Mouse (Mus musculus) limb, embryonic 15.5 days (tissue): ENCODE measurements around the gene Cfap58. TPM values are rescaled to one million over a fixed set of nuclear protein-coding genes. Genes with fewer than 3 reads are reported as not detected.
A peak's percentile ranks its signal among the peaks of the same experiment; 100 is the strongest.

Source experiments
- ATAC-seq: fragments of 200-750 bp; cut with Nextera tagmentation; 2 replicates; pipeline ENCODE4 v1.8.0; 2017; ENCODE audit warnings: low read depth, moderate TSS enrichment; ENCODE audit not compliant: insufficient number of reproducible peaks, low FRiP score, low TSS enrichment
- H3K27ac ChIP-seq: fragments of 300-500 bp; sonication (generic); 2 replicates; pipeline ENCODE4 v1.5.1; 2015; ENCODE audit warnings: moderate library complexity, mild to moderate bottlenecking, inconsistent platforms
- H3K27me3 ChIP-seq: fragments of 300-500 bp; sonication (generic); 2 replicates; pipeline ENCODE4 v1.6.1; 2015; ENCODE audit warnings: inconsistent platforms
- H3K36me3 ChIP-seq: fragments of 300-500 bp; sonication (generic); 2 replicates; pipeline ENCODE4 v1.6.1; 2015; ENCODE audit warnings: inconsistent platforms
- H3K4me1 ChIP-seq: fragments of 300-500 bp; sonication (generic); 2 replicates; pipeline ENCODE4 v1.6.1; 2015; ENCODE audit warnings: inconsistent platforms
- H3K4me2 ChIP-seq: fragments of 300-500 bp; sonication (generic); 2 replicates; pipeline ENCODE4 v1.6.1; 2015; ENCODE audit warnings: mild to moderate bottlenecking, inconsistent platforms
- H3K4me3 ChIP-seq: fragments of 300-500 bp; sonication (generic); 2 replicates; pipeline ENCODE4 v1.5.1; 2015; ENCODE audit warnings: mild to moderate bottlenecking, inconsistent platforms
- H3K9ac ChIP-seq: fragments of 300-500 bp; sonication (generic); 2 replicates; pipeline ENCODE4 v1.6.1; 2015; ENCODE audit warnings: inconsistent platforms
- H3K9me3 ChIP-seq: fragments of 300-500 bp; sonication (generic); 2 replicates; pipeline ENCODE4 v1.6.1; 2016; ENCODE audit warnings: inconsistent platforms
- WGBS: fragments of 180-500 bp; shearing (Covaris S2); methylation state at CpG from one replicate; pipeline ENCODE4 v1.1.7; 2015; 5-methylcytosine and 5-hydroxymethylcytosine counted together
- polyA plus RNA-seq: library from polyadenylated mRNA; unstranded; fragments of >200 nt; fragmentation: Nextera tagmentation; extraction: Ambion mirVana; gene quantifications from 2 replicates; pipeline ENCODE4 v1.2.1, GENCODE M21; 2015

Gene Cfap58
- polyA plus RNA-seq, 1 experiment from 2014 or later, result not detected

DNA sequence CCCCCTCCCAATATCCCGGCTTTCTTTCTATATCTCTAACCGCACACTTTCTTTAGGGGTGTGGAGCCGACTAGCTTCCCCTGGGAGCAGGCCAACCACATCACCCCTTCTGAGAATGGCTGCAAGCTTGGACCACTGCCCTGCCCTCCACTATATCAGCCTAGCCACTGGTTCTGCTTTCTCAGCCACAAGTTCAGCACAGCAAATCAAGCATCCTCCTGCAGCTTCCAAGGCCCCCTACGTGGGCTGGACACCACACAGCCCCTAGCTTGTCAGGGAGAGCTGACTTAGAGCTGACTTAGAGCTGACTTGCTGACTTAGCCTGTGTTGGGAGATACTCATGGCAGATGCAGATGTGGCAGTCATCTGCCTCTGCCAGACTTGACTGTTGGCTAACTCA is 32.4 kb upstream of the Cfap58 start:
- no peak overlapping the region for H3K27ac ChIP-seq
- H3K27me3 ChIP-seq, result no peaks in the 10 kb centered on the region
- H3K36me3 ChIP-seq, result no peaks in the 10 kb centered on the region
- no peak overlapping the region for H3K4me2 ChIP-seq
- no peak for ATAC-seq
- no peaks in the 10 kb centered on the region for H3K9me3 ChIP-seq
- H3K4me3 ChIP-seq, result no peak overlapping the region
- no peak overlapping the region for H3K9ac ChIP-seq
- peaks cover 55% of the 10 kb centered on the region for H3K4me1 ChIP-seq
- WGBS, result 79% methylated on average over 4 of the region's 4 CpGs

GRCm38 (mm10) chr19:47905603-47906002 is 31.9 kb upstream of the Cfap58 start:
- ATAC-seq, result no peak
- 86% methylated on average over 5 of the region's 5 CpGs for WGBS
- H3K9me3 ChIP-seq, result no peaks in the 10 kb centered on the region
- H3K27ac ChIP-seq, result no peak overlapping the region
- no peaks in the 10 kb centered on the region for H3K27me3 ChIP-seq
- no peak overlapping the region for H3K4me3 ChIP-seq
- peaks cover 60% of the 10 kb centered on the region for H3K4me1 ChIP-seq
- H3K9ac ChIP-seq, result no peak overlapping the region
- H3K36me3 ChIP-seq, result peaks cover under 1% of the 10 kb centered on the region; the same call in 1 of the 2 replicates
- H3K4me2 ChIP-seq, result no peak overlapping the region

DNA sequence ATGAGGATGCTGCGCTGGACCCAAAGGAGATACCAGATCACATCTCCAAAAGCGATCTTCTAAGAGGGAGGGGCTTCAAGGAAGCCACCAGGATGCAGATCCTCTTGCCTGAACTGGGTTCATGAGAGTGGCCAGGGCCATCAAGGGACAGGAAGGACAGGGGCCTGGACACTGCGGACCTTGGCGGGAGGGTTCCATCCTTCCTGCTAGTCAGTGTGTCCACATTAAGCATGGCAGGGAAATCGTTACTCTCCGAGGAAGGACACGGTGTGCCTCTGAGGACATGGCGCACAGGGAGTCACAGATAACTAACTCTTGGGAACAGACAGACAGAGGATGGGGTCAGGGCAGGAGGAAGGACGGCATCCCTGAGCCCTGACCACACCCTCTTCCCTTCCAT is 29.9 kb upstream of the Cfap58 start:
- no peaks in the 10 kb centered on the region for H3K27me3 ChIP-seq
- H3K9ac ChIP-seq, result no peak overlapping the region
- H3K27ac ChIP-seq, result no peak overlapping the region
- H3K36me3 ChIP-seq, result peaks cover 12% of the 10 kb centered on the region; the same call in 1 of the 2 replicates
- no peak overlapping the region for H3K4me2 ChIP-seq
- peaks cover 49% of the 10 kb centered on the region for H3K4me1 ChIP-seq
- no peak overlapping the region for H3K4me3 ChIP-seq
- 92% methylated on average over 9 of the region's 9 CpGs for WGBS
- no peaks in the 10 kb centered on the region for H3K9me3 ChIP-seq
- ATAC-seq, result no peak

DNA sequence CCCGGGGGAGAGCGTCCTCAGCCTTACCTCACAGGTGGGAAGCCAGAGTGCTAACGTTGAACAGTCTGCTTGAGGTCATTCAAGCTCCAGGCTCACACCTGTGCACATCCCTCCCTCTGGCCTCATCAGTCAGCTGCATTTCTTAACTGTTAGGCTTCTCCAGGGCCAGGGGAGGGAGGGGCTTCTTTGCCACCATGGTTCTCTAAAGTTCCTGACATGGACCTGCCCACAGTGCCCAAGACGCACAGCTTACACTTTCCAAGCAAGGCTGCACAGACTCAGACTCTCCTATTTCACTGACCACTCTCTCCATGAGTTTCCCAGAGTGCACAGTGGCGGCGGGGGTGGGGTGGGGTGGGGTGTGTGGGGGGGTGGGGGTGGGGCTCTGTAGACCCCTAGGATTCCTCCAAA is 28.5 kb upstream of the Cfap58 start:
- H3K9me3 ChIP-seq, result no peaks in the 10 kb centered on the region
- peak; percentile 49; the same call in 1 of the 2 replicates for ATAC-seq
- H3K9ac ChIP-seq, result no peak overlapping the region
- H3K4me2 ChIP-seq, result peak overlapping the region; percentile 42; the same call in 1 of the 2 replicates
- peaks cover 12% of the 10 kb centered on the region; the same call in 1 of the 2 replicates for H3K36me3 ChIP-seq
- H3K4me3 ChIP-seq, result 0 out of 2 replicates have a peak overlapping the region, but pooled peaks have one; percentile 30
- 12% methylated on average over 6 of the region's 6 CpGs for WGBS
- peak overlapping the region; percentile 80 for H3K27ac ChIP-seq
- H3K4me1 ChIP-seq, result peaks cover 36% of the 10 kb centered on the region
- no peaks in the 10 kb centered on the region for H3K27me3 ChIP-seq

- H3K27ac ChIP-seq, result peak overlapping the region; percentile 80; the same call in 1 of the 2 replicates
- peak; percentile 16; the same call in 1 of the 2 replicates for ATAC-seq
- peak overlapping the region; percentile 42 for H3K4me2 ChIP-seq
- peaks cover 12% of the 10 kb centered on the region; the same call in 1 of the 2 replicates for H3K36me3 ChIP-seq
- peaks cover 35% of the 10 kb centered on the region for H3K4me1 ChIP-seq
- H3K9ac ChIP-seq, result peak overlapping the region; percentile 28; the same call in 1 of the 2 replicates
- WGBS, result 6% methylated on average over 9 of the region's 10 CpGs
- H3K27me3 ChIP-seq, result no peaks in the 10 kb centered on the region
- H3K9me3 ChIP-seq, result no peaks in the 10 kb centered on the region
- H3K4me3 ChIP-seq, result peak overlapping the region; percentile 30
Measured at GRCm38 (mm10) chr19:47909387-47910116, 27.9 kb upstream of the Cfap58 start.

GRCm38 (mm10) chr19:47910117-47910618 is 27.3 kb upstream of the Cfap58 start:
- Histone ChIP-seq H3K36me3 (peaks cover 12% of the 10 kb centered on the region; the same call in 1 of the 2 replicates), H3K4me2 (peak overlapping the region; percentile 42; the same call in 1 of the 2 replicates), H3K4me1 (peaks cover 32% of the 10 kb centered on the region), H3K27me3 (no peaks in the 10 kb centered on the region), H3K9ac (no peak overlapping the region), H3K4me3 (no peak overlapping the region), H3K27ac (no peak overlapping the region; the same call in 1 of the 2 replicates), H3K9me3 (no peaks in the 10 kb centered on the region)
- no peak for ATAC-seq
- 43% methylated on average over 3 of the region's 4 CpGs for WGBS

DNA sequence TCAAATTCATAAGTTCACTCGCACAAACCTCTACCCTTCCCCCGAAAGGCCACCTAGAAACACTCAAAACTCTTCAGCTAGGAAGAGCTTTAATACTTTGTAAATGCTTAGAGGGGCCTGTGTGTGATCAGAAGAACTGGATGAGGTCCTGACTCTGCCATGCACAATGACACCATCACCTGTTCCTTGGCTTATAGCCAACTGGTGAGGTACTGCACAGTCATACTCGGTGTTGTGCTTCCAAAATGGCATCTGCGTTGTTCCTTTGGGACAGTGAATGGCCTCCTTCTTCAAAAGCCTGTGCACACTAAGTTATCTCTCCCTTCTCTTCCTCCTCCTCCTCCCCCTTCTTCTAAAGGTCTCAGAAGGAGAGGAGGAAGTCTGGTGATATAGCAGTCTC is 26.7 kb upstream of the Cfap58 start:
- Histone ChIP-seq H3K9ac (no peak overlapping the region), H3K27ac (no peak overlapping the region), H3K36me3 (peaks cover 12% of the 10 kb centered on the region; the same call in 1 of the 2 replicates), H3K27me3 (no peaks in the 10 kb centered on the region), H3K4me3 (no peak overlapping the region), H3K4me2 (no peak overlapping the region), H3K9me3 (no peaks in the 10 kb centered on the region), H3K4me1 (peaks cover 28% of the 10 kb centered on the region)
- 83% methylated on average over 4 of the region's 4 CpGs for WGBS
- no peak for ATAC-seq

GRCm38 (mm10) chr19:47913344-47913743 is 24.1 kb upstream of the Cfap58 start:
- H3K27me3 ChIP-seq, result no peaks in the 10 kb centered on the region
- H3K9me3 ChIP-seq, result no peaks in the 10 kb centered on the region
- no peak overlapping the region for H3K9ac ChIP-seq
- no peak overlapping the region for H3K27ac ChIP-seq
- H3K36me3 ChIP-seq, result peaks cover 12% of the 10 kb centered on the region; the same call in 1 of the 2 replicates
- 60% methylated on average over 7 of the region's 7 CpGs for WGBS
- H3K4me1 ChIP-seq, result peaks cover 50% of the 10 kb centered on the region
- H3K4me2 ChIP-seq, result no peak overlapping the region
- no peak overlapping the region for H3K4me3 ChIP-seq
- no peak for ATAC-seq

DNA sequence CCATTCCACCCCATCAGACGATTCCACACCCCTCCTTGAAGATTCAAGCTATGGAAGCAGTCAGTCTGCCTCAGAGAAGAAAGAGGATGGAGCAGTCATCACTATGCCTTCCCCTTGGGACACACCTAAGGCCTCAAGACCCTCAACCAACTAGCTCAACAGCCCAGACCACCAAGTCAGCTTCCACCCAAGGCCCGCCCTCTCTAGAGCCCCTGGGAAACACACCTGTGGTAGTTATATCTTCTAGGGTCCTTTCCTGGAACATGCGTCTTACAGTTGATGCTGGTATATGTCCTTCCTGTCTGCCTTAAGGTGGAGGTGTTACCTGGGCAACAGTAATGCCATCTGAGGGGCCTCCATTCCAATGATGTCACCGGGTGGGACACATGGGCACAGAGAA is 23.3 kb upstream of the Cfap58 start:
- Histone ChIP-seq H3K36me3 (peaks cover 12% of the 10 kb centered on the region; the same call in 1 of the 2 replicates), H3K4me2 (no peak overlapping the region), H3K27me3 (no peaks in the 10 kb centered on the region), H3K4me3 (no peak overlapping the region), H3K9ac (no peak overlapping the region), H3K4me1 (peaks cover 43% of the 10 kb centered on the region), H3K9me3 (no peaks in the 10 kb centered on the region), H3K27ac (no peak overlapping the region)
- ATAC-seq, result no peak
- WGBS, result 92% methylated on average over 4 of the region's 4 CpGs

GRCm38 (mm10) chr19:47915251-47915650 is 22.2 kb upstream of the Cfap58 start:
- WGBS, result 78% methylated on average over 4 of the region's 4 CpGs
- Histone ChIP-seq H3K9ac (no peak overlapping the region), H3K4me2 (no peak overlapping the region), H3K9me3 (no peaks in the 10 kb centered on the region), H3K27me3 (no peaks in the 10 kb centered on the region), H3K36me3 (peaks cover 12% of the 10 kb centered on the region; the same call in 1 of the 2 replicates), H3K4me1 (peaks cover 39% of the 10 kb centered on the region), H3K27ac (no peak overlapping the region), H3K4me3 (no peak overlapping the region)
- ATAC-seq, result no peak

DNA sequence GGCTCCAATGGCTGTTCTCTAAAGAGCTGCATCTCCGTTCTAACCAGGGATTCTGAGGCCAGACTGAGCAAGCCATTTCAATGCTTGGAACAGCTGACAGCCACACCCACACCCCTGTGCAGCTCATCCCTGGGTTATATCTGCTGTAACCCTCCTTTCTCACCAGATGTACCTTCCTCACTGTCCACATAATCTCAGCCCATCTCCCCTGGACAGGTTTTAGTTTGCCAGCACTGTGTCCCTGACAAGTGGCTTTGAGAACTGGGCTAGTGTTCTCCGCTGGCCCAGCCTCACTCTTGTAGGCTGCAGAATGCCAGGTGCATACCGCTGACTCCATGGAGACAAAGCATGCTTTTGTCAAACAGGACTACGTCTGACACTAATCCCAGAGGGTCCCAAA is 20.1 kb upstream of the Cfap58 start:
- Histone ChIP-seq H3K9me3 (no peaks in the 10 kb centered on the region), H3K27me3 (no peaks in the 10 kb centered on the region), H3K4me1 (peaks cover 30% of the 10 kb centered on the region), H3K4me3 (peak overlapping the region; percentile 70), H3K27ac (no peak overlapping the region), H3K9ac (no peak overlapping the region), H3K4me2 (peak overlapping the region; percentile 68), H3K36me3 (no peaks in the 10 kb centered on the region)
- ATAC-seq, result no peak
- WGBS, result 21% methylated on average over 4 of the region's 4 CpGs

GRCm38 (mm10) chr19:47918016-47918415 is 19.5 kb upstream of the Cfap58 start:
- ATAC-seq, result no peak
- Histone ChIP-seq H3K9me3 (no peaks in the 10 kb centered on the region), H3K36me3 (no peaks in the 10 kb centered on the region), H3K9ac (0 out of 2 replicates have a peak overlapping the region, but pooled peaks have one; percentile 68), H3K4me1 (peaks cover 30% of the 10 kb centered on the region), H3K27me3 (no peaks in the 10 kb centered on the region), H3K4me3 (peak overlapping the region; percentile 70), H3K27ac (peak overlapping the region; percentile 98), H3K4me2 (peak overlapping the region; percentile 68)
- 10% methylated on average over 9 of the region's 9 CpGs for WGBS
